In genomic region chr5:37288374-37288773, GRCm38 (mm10) we compare ENCODE assay signal across 10 mouse cellular contexts. TPM values are rescaled to one million over a fixed set of nuclear protein-coding genes. Genes with fewer than 3 reads are reported as not detected.
A peak's percentile ranks its signal among the peaks of the same experiment; 100 is the strongest.
DNase-seq lines count a peak whose midpoint lies in the region; ATAC-seq and TF ChIP-seq lines count a peak whose summit lies in the region.
"Had no signal": no experiment of that assay in that cellular context is flagged by ENCODE, and none has a peak within 500 bp of the region (broad histone marks: within the 10 kb centered on the region; RNA-seq: fewer than 3 reads in every experiment).

No protein-coding gene starts in this region.

- peak; percentile 51 for DNase-seq in gastrocnemius, adult 2 months
- DNase-seq in gastrocnemius, adult 8-10 months (ENCODE audit: low spot score in 2 of 2), result no peak
- DNase-seq in Muller cell, postnatal 12 days (ENCODE audit: inconsistent ontology term), result peak; percentile 31
- peak; percentile 85 to 86 for DNase-seq in cerebellum, postnatal 10 days
- DNase-seq in layer of hippocampus, postnatal 14 days (ENCODE audit: low spot score in 2 of 2), result peak; percentile 60
- peak; percentile 13 to 14 for DNase-seq in thymus, adult 18-20 months

- TF ChIP-seq CTCF in gastrocnemius, adult 2 months (IDR thresholded peaks at IDR 0.05), result peak; percentile 62

- H3K27ac ChIP-seq in gastrocnemius, adult 2 months, result no peak overlapping the region
- 0 out of 2 replicates have a peak overlapping the region, but pooled peaks have one; percentile 35 for H3K27ac ChIP-seq in midbrain, embryonic 13.5 days

- H3K9me3 ChIP-seq in midbrain, embryonic 13.5 days, result no peaks in the 10 kb centered on the region

- H3K36me3 ChIP-seq in midbrain, embryonic 13.5 days, result peaks cover 88% of the 10 kb centered on the region
- H3K36me3 ChIP-seq: G1E had no signal

- H3K4me3 ChIP-seq in gastrocnemius, adult 2 months, result no peak overlapping the region
- no peak overlapping the region for H3K4me3 ChIP-seq in midbrain, embryonic 13.5 days (replicated peaks)

- peak; percentile 37; the same call in 1 of the 2 replicates for ATAC-seq in granulocyte monocyte progenitor cell, adult 5-6 weeks (replicated peaks; ENCODE audit: poor library complexity, severe bottlenecking)
- peak; percentile 57 for ATAC-seq in midbrain, embryonic 13.5 days

- no peaks in the 10 kb centered on the region for H3K4me1 ChIP-seq in midbrain, embryonic 13.5 days (replicated peaks)

- H3K27me3 ChIP-seq in midbrain, embryonic 13.5 days, result no peaks in the 10 kb centered on the region

- 80% methylated on average over 3 of the region's 3 CpGs for WGBS in midbrain, embryonic 13.5 days

- no peak overlapping the region for H3K9ac ChIP-seq in midbrain, embryonic 13.5 days (replicated peaks)

- H3K4me2 ChIP-seq in midbrain, embryonic 13.5 days (replicated peaks), result no peak overlapping the region

- intact Hi-C loops in gastrocnemius, adult 2 months (cut with DNase I), result no loop called here

RNA-seq across cellular contexts. Expression of gene Crmp1, which starts 46.6 kb away (rescaled TPM):
- under 1 TPM; 0.18 to 0.56 TPM for total RNA-seq in gastrocnemius, adult 2 months (2021)
- under 1 TPM in 2 of 4 experiments, not detected in 2; 0.17 to 0.19 TPM for total RNA-seq in gastrocnemius, adult 8-10 months (2022)
- total RNA-seq in granulocyte monocyte progenitor cell, adult 5-6 weeks (2014; fragmentation: Nextera tagmentation), result not detected in 2 replicates
- not detected in 2 replicates for total RNA-seq in granulocyte monocyte progenitor cell, adult 5-6 weeks (2017)
- total RNA-seq in layer of hippocampus, postnatal 14 days (2021), result 100 to 1,000 TPM; 405 to 421 TPM
- 711 and 713 TPM in 2 replicates for polyA plus RNA-seq in midbrain, embryonic 13.5 days (2015; fragmentation: Nextera tagmentation; extraction: Ambion mirVana)
- total RNA-seq: G1E; hematopoietic stem cell, adult 5-6 weeks had no signal
- polyA plus RNA-seq: G1E had no signal

RNA-seq across cellular contexts. Expression of gene Evc, which starts 48.3 kb away (rescaled TPM):
- total RNA-seq in gastrocnemius, adult 2 months (2021), result 10 to 100 TPM; 16.5 to 36.6 TPM
- total RNA-seq in gastrocnemius, adult 8-10 months (2022), result 10 to 100 TPM; 19.5 to 21.9 (median 21.1) TPM
- total RNA-seq in granulocyte monocyte progenitor cell, adult 5-6 weeks (2014; fragmentation: Nextera tagmentation), result not detected in 2 replicates
- total RNA-seq in granulocyte monocyte progenitor cell, adult 5-6 weeks (2017), result not detected in 2 replicates
- total RNA-seq in layer of hippocampus, postnatal 14 days (2021), result 1 to 10 TPM; 8.1 to 9.9 TPM
- 7.4 and 8.9 TPM in 2 replicates for polyA plus RNA-seq in midbrain, embryonic 13.5 days (2015; fragmentation: Nextera tagmentation; extraction: Ambion mirVana)
- total RNA-seq: G1E had no signal
- polyA plus RNA-seq: G1E had no signal

RNA-seq across cellular contexts. Expression of gene Evc2, which starts 49.9 kb away (rescaled TPM):
- 10 to 100 TPM in 1 of 2 experiments, 1 to 10 TPM in 1; 6.6 to 12.6 TPM for total RNA-seq in gastrocnemius, adult 2 months (2021)
- 1 to 10 TPM; 7.3 to 8.5 (median 7.8) TPM for total RNA-seq in gastrocnemius, adult 8-10 months (2022)
- total RNA-seq in granulocyte monocyte progenitor cell, adult 5-6 weeks (2014; fragmentation: Nextera tagmentation), result not detected in 2 replicates
- 0.22 TPM in 1 of 2 replicates, not detected in the other for total RNA-seq in granulocyte monocyte progenitor cell, adult 5-6 weeks (2017)
- total RNA-seq in layer of hippocampus, postnatal 14 days (2021), result 10 to 100 TPM; 13.6 to 15.0 TPM
- polyA plus RNA-seq in midbrain, embryonic 13.5 days (2015; fragmentation: Nextera tagmentation; extraction: Ambion mirVana), result 6.2 and 7.5 TPM in 2 replicates
- polyA plus RNA-seq: G1E had no signal

Comparison
In these comparisons a context has a peak if more than half of its experiments do, and no peak if none do; other contexts are left out.
1. DNase-seq: peak in gastrocnemius, adult 2 months (single experiment), Muller cell, postnatal 12 days (single experiment), cerebellum, postnatal 10 days (2 of 2), layer of hippocampus, postnatal 14 days (2 of 2) and thymus, adult 18-20 months (2 of 2); none in gastrocnemius, adult 8-10 months (0 of 2).
2. RNA of gene Crmp1, which starts 46.6 kb away (total RNA-seq): 405 to 421 TPM in layer of hippocampus, postnatal 14 days; 0.18 to 0.56 TPM in gastrocnemius, adult 2 months, 0.17 to 0.19 TPM in gastrocnemius, adult 8-10 months and not detected in granulocyte monocyte progenitor cell, adult 5-6 weeks; every median in the first group is over 100 times any median in the second.
3. RNA of gene Evc, which starts 48.3 kb away (total RNA-seq): 16.5 to 36.6 TPM in gastrocnemius, adult 2 months, 19.5 to 21.9 TPM in gastrocnemius, adult 8-10 months and 8.1 to 9.9 TPM in layer of hippocampus, postnatal 14 days; not detected in granulocyte monocyte progenitor cell, adult 5-6 weeks; every median in the first group is over 4 times any median in the second.
4. RNA of gene Evc2, which starts 49.9 kb away (total RNA-seq): 13.6 to 15.0 TPM in layer of hippocampus, postnatal 14 days, 6.6 to 12.6 TPM in gastrocnemius, adult 2 months and 7.3 to 8.5 TPM in gastrocnemius, adult 8-10 months; 0.22 TPM in granulocyte monocyte progenitor cell, adult 5-6 weeks; every median in the first group is over 4 times any median in the second.